Mouse (Mus musculus): Measurements from ENCODE around the gene Tmem52. TPM values are rescaled to one million over a fixed set of nuclear protein-coding genes. Genes with fewer than 3 reads are reported as not detected.

Tmem52 gene
- total RNA-seq, 2 experiments from 2014 or later, result 1.5 TPM

DNA sequence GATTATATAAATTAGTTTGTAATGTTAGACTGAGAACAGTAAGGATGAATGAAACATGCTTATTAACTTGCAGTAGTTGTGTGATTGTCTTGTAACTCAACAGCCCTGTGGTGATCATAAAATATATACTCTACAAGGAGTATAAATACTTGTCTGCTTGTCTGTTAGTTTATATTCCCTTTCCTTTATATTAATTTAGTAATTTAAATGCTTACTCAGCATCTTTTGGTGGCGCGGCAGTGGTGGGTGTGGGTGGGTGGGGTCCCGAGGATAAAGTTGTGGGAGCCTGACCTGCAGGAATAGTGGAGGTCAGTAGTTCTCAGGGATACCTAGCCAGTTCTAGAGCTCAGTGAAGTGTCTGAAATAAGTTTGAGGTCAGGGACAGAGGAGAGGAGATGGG lies 29.0 kb downstream of the Tmem52 start:
- DNase-seq (ENCODE audit: low spot score in 2 of 2), result no peak
- intact Hi-C loops (cut with DNase I), result no loop called here

DNA sequence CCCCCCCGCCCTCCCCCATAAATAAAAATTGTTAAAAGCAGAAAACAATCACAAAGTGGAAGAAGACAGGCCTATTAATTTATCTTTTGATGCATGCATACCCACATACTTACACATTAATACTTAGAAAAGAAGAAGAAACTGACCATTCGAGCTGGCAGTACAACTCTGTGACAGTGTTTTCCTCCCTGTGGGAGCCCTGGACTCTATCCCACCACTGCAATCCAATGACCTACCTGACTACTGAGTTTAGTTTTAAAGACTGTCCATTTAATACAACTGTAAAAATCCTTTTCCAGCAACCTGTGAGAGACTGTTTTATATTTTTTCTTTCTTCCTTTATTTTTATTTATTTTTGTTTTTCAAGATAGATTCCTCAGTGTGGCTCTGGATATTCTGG lies 32.2 kb downstream of the Tmem52 start:
- intact Hi-C loops (cut with DNase I), result no loop called here

DNA sequence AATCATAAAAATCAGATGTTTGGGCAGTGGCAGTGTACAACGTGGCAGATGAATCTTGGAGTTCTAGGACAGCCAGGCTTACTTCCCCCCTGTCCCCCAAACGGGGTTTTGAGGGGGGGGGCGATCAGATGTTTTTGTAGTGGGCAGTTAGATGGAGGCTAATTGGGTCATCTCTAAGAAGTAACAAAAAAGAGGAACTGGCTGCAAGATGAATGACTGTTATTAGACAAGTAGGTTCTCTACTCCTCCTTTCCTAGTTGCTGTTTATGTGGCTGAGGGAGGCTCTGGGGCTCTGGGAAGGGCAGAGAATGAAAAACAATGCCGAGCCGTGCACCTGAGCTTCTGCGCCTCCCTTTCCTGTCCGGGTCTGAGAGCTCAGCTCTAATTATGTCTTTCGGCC lies 36.2 kb downstream of the Tmem52 start:
- no peak for DNase-seq (ENCODE audit: low spot score in 2 of 2)
- intact Hi-C loops (cut with DNase I), result no loop called here

More for the DNA sequence above, 32.2 kb downstream of the Tmem52 start:
- no peak for DNase-seq (ENCODE audit: low spot score in 2 of 2)

DNA sequence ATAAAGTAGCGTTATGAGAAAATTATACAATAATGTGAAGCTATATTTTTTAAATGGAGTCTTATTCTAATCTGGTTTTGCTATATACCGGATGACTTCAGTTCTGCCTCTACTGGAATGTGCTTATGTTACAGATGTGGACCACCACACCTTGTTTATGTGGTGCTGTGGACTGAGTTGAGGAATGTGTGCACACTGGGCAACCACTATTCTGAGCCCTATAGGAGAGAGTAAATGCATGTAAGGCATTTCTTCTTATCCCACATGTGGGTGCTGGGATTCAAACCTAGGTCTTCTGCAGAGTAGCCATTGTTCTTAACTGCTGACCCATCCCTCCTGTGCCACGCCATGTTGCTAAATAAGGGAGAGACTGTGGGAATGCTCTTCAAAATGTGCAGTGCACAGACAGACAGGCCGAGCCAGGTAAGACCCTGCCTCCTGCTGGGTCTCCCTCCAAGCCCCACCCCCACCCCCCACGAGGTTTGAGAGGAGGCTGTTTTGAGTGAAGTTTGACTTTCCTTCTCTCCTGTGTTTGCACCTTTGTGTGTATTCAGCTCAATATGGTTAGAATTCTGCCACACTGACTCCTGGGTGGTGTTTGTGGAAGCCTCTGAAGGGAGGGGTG lies 36.9 kb downstream of the Tmem52 start:
- DNase-seq (ENCODE audit: low spot score in 2 of 2), result no peak
- intact Hi-C loops (cut with DNase I), result no loop called here

DNA sequence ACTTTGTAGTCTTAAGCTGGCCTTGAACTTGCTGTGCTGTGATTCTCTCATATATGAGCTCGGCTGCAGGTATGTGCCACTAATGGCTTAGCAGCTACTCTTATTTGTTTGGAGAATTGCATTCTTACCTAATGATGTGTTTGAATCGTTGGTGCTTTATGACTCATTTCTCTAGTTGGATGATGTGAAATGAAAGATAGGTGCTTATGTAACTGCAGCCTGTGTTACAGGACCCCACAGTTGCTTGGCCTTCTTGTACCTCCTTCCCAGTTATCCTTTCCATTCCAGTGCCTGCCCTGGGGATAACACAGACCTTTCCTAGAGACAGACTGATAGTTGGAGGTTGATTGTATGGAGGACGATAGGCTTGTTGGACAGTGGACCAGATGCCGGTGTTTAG lies 39.7 kb downstream of the Tmem52 start:
- intact Hi-C loops (cut with DNase I), result no loop called here
- no peak for DNase-seq (ENCODE audit: low spot score in 2 of 2)

DNA sequence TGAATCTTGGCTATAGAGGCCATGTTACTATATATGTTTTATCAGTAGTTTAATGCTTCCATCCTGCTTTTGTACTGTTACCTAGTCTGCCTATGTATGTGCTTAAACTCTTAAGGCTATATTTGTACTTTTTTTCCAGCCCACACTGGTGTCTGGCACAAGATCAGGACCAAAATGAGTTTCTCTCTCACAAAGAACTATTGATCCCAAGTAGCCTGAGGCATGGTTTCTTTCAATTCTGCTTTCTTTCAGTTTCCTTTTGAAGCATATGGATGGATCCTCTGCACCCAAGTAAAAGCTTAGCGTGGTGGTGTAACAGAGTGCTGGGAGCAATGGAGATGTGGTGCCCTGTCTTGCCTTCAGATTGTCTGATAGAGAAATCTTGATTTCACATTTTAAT lies 42.1 kb downstream of the Tmem52 start:
- DNase-seq (ENCODE audit: low spot score in 2 of 2), result no peak
- intact Hi-C loops (cut with DNase I), result no loop called here

DNA sequence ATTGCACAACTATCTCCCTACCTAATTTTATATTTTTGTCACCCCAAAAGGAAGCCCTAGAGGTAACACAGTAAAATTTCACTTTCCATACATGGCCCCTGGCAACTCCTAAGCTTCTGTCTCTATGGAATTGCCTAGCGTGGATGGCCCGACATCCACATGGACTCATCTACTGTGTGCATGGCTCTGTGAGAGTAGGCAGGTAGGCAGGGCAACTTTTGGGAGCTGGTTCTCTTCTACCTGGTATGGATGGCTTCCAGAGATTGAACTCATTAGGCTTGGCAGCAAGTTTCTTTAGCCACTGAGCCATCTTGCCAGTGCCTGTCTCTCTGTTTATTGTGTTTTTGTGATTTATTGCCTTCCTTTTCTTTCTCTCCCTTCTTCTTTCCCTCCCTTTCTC lies 45.9 kb downstream of the Tmem52 start:
- intact Hi-C loops (cut with DNase I), result no loop called here
- DNase-seq (ENCODE audit: low spot score in 2 of 2), result no peak

DNA sequence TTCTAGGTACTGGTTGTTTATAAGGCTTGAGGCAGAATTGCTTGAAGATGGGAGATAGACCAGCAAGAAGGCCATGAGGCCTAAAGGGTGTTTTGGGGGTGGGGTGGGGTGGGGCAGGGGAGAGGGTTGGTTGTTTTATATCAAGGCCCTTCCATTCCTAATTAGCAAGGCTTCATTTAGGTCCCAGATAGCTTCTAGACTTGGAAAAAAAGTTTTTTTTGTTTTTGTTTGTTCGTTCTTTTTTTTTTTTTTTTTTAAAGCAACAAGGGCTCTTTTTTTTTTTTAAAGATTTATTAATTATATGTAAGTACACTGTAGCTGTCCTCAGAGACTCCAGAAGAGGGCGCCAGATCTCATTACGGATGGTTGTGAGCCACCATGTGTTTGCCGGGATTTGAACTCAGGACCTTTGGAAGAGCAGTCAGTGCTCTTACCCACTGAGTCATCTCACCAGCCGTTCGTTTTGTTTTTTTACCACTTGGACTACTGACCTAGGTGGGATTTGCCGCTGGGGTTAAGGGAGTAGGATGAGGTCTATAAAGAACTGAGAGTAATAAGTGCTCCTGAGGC lies 49.1 kb downstream of the Tmem52 start:
- intact Hi-C loops (cut with DNase I), result no loop called here
- DNase-seq (ENCODE audit: low spot score in 2 of 2), result no peak

Other genes starting within 250 kb of the Tmem52 start
- 100 to 1,000 TPM; 111 to 112 TPM for gene Ski, start 246.5 kb upstream of the Tmem52 start, total RNA-seq (2021)
- gene Faap20, start 219.3 kb upstream of the Tmem52 start, total RNA-seq (2021), result 10 to 100 TPM; 24.2 to 27.3 TPM
- 100 to 1,000 TPM; 218 to 220 TPM for gene Prkcz, start 107.8 kb upstream of the Tmem52 start, total RNA-seq (2021)
- gene Gabrd, start 71.0 kb upstream of the Tmem52 start, total RNA-seq (2021), result 10 to 100 TPM; 73.4 to 78.2 TPM
- 10 to 100 TPM; 12.7 to 13.7 TPM for gene Cfap74, start 59.9 kb upstream of the Tmem52 start, total RNA-seq (2021)
- gene Gnb1, start 22.2 kb downstream of the Tmem52 start, total RNA-seq (2021), result 100 to 1,000 TPM; 918 to 924 TPM
- gene Nadk, start 93.3 kb downstream of the Tmem52 start, total RNA-seq (2021), result 10 to 100 TPM; 58.8 to 61.7 TPM
- gene Slc35e2, start 132.3 kb downstream of the Tmem52 start, total RNA-seq (2021), result 10 to 100 TPM; 49.9 to 51.5 TPM
- 10 to 100 TPM; 45.9 to 53.1 TPM for gene Cdk11b, start 155.7 kb downstream of the Tmem52 start, total RNA-seq (2021)
- gene Gm10563, start 176.3 kb downstream of the Tmem52 start, total RNA-seq (2021), result not detected
- gene Mmp23, start 184.3 kb downstream of the Tmem52 start, total RNA-seq (2021), result 1 to 10 TPM; 2.5 to 2.9 TPM
- 100 to 1,000 TPM; 112 to 113 TPM for gene Mib2, start 200.1 kb downstream of the Tmem52 start, total RNA-seq (2021)
- gene Fndc10, start 225.2 kb downstream of the Tmem52 start, total RNA-seq (2021), result 10 to 100 TPM; 26.5 to 29.2 TPM
- 10 to 100 TPM; 93.3 to 98.2 TPM for gene Ssu72, start 235.7 kb downstream of the Tmem52 start, total RNA-seq (2021)

All from left cerebral cortex, postnatal 25 days (tissue).